ENCODE assay signal across 8 mouse cellular contexts in the genomic region with DNA sequence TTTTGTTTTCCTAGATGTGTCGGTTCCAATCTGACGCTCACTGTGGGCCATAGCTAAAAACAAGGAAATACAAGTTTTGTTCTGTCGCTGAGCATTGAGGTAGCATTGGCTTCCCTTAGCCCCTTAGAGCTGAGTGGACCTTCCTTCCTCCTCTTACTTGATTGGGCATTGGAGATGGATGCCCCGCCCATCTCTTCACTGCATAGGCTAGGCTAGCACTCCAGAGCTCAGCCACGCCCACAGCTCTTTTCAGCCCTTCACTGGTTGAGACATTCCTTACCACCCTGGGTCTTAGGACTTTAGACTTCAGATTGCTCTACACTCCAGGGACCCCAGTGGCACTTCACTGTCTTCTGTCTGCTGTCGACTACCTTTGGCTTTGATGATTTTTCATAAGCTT.
DNase-seq lines count a peak whose midpoint lies in the region; ATAC-seq and TF ChIP-seq lines count a peak whose summit lies in the region.

No protein-coding gene starts in this region.

- H3K4me3 ChIP-seq in heart, embryonic 13.5 days: peak overlapping the region; percentile 44
- no peak overlapping the region for H3K4me3 ChIP-seq in stomach, postnatal 0 days (ENCODE audit: low read depth, low read length)

- ATAC-seq in heart, embryonic 13.5 days (ENCODE audit: extremely low read depth, insufficient number of reproducible peaks, low FRiP score, low TSS enrichment): peak; percentile 62
- peak; percentile 85 for ATAC-seq in megakaryocyte progenitor cell, adult 5-6 weeks (replicated peaks; ENCODE audit: poor library complexity)
- ATAC-seq in stomach, postnatal 0 days (ENCODE audit: low FRiP score, low TSS enrichment): peak; percentile 85

- no peaks in the 10 kb centered on the region for H3K27me3 ChIP-seq in heart, embryonic 13.5 days (replicated peaks)
- no peaks in the 10 kb centered on the region for H3K27me3 ChIP-seq in stomach, postnatal 0 days (ENCODE audit: control insufficient read depth, insufficient read depth, low read length)

- TF ChIP-seq EP300 in stomach, postnatal 0 days (optimal IDR thresholded peaks at IDR 0.05): no peak

- no peaks in the 10 kb centered on the region for H3K9me3 ChIP-seq in heart, embryonic 13.5 days
- no peaks in the 10 kb centered on the region for H3K9me3 ChIP-seq in stomach, postnatal 0 days (ENCODE audit: control insufficient read depth, low read length)

- peak; percentile 7 to 9 for DNase-seq in spleen, adult 18-20 months
- no peak for DNase-seq in spleen, adult 12 weeks (ENCODE audit: low spot score)
- DNase-seq in kidney, postnatal 14 days: peak; percentile 69
- peak; percentile 78 for DNase-seq in stomach, postnatal 0 days (ENCODE audit: low spot score)
- no peak for DNase-seq in layer of hippocampus, postnatal 10 days (ENCODE audit: low spot score in 2 of 2)
- no peak for DNase-seq in gastrocnemius, postnatal 10 days

- peak overlapping the region; percentile 67 for H3K4me2 ChIP-seq in heart, embryonic 13.5 days
- H3K4me2 ChIP-seq in stomach, postnatal 0 days (replicated peaks; ENCODE audit: low read depth): peak overlapping the region; percentile 43

- 10% methylated on average over 6 of the region's 6 CpGs for WGBS in heart, embryonic 13.5 days
- WGBS in stomach, postnatal 0 days: 40% methylated on average over 6 of the region's 6 CpGs

- peak overlapping the region; percentile 38 for H3K9ac ChIP-seq in heart, embryonic 13.5 days
- no peak overlapping the region for H3K9ac ChIP-seq in stomach, postnatal 0 days (ENCODE audit: low read length)

- no peak overlapping the region for H3K27ac ChIP-seq in heart, embryonic 13.5 days (replicated peaks)
- H3K27ac ChIP-seq in stomach, postnatal 0 days (replicated peaks): no peak overlapping the region

- TF ChIP-seq CTCF in stomach, postnatal 0 days (IDR thresholded peaks at IDR 0.05; ENCODE audit: low read depth): no peak

- H3K36me3 ChIP-seq in heart, embryonic 13.5 days: no peaks in the 10 kb centered on the region
- H3K36me3 ChIP-seq in stomach, postnatal 0 days (ENCODE audit: control insufficient read depth, insufficient read depth, low read length): no peaks in the 10 kb centered on the region

- H3K4me1 ChIP-seq in heart, embryonic 13.5 days: peaks cover 34% of the 10 kb centered on the region
- peaks cover 9% of the 10 kb centered on the region for H3K4me1 ChIP-seq in stomach, postnatal 0 days (replicated peaks; ENCODE audit: control insufficient read depth, insufficient read depth)

Comparison
In these comparisons a context has a peak if more than half of its experiments do, and no peak if none do; other contexts are left out.
1. DNase-seq: peak in spleen, adult 18-20 months (2 of 2), kidney, postnatal 14 days (single experiment) and stomach, postnatal 0 days (single experiment); none in spleen, adult 12 weeks (single experiment), layer of hippocampus, postnatal 10 days (0 of 2) and gastrocnemius, postnatal 10 days (single experiment).
2. Peak in every context shown above with its lines, with median percentiles within 50 percentile points of each other: ATAC-seq.